Mouse (Mus musculus): ENCODE measurements at regions not wholly inside any gene's neighbourhood (a gene's known extent, or its start where the extent isn't known, plus 50 kb on each side); places are given as distances from the start of the nearest gene placed in this dataset.

DNA sequence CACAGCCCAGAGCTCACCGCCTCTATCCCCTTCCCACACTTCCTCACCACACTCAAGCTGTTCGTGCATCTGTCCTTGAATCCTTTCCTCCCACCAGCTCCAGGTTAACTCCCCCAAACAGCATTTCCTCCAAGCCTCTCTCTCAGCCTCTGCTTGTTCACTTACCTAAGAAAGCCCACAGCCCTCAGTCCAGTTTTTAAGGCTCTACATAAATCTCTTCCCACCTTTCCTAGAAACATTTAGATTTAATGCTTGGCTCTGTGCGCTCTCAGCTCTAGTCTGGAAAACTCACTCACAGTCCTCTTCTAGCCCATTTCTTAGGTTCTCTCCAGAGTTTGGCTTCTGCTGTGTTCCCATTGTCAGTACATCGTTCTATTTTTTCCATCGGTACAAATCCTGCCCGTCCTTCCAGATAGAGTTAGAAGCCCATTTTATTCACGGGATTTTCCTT is 242.9 kb upstream of the Adgrl2 start:
- intact Hi-C loops (cut with DNase I): loop anchor here (10.0 kb wide), 1 partner anchor 58 kb away; no protein-coding TSS in a partner anchor

DNA sequence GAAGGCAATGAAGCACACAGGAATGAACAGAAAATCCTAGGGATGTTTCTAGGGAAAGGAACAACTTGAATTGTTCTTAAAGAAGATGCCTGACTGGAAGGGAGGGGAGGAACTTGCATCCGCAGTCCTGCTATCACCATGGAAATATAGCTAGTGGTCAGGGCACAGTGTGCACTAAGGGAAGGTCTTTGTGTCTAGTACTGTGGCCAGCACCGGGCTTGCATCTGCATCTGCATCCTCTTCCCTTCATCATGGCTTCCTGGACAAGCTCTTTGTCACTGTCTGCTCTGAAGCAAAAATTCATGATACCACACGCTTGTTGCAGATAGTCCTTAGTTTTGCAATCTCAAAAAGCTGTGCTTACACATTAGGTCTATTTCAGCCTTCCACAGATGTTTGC is 241.0 kb upstream of the Adgrl2 start:
- intact Hi-C loops (cut with DNase I): loop anchor here (10.0 kb wide), 1 partner anchor 57 kb away; no protein-coding TSS in a partner anchor

DNA sequence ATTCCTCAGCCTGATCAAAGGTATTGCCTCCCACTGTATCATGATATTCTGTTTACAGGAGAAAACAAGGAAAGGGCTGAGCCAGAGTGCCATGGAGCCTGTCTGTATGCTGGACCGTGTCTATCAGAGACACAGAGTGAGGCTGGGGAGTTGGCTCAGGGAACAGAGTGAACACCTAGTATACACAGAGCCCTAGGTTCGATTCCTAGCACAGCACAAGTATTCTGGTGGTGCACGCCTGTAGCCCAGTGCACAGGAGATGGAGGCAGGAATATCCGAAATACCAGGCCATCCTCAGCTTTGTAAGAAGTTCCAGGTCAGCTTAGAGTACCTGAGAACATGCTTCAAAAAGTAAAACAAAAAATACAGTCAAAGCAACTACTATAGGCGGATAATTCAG is 237.2 kb upstream of the Adgrl2 start:
- intact Hi-C loops (cut with DNase I): no loop called here

DNA sequence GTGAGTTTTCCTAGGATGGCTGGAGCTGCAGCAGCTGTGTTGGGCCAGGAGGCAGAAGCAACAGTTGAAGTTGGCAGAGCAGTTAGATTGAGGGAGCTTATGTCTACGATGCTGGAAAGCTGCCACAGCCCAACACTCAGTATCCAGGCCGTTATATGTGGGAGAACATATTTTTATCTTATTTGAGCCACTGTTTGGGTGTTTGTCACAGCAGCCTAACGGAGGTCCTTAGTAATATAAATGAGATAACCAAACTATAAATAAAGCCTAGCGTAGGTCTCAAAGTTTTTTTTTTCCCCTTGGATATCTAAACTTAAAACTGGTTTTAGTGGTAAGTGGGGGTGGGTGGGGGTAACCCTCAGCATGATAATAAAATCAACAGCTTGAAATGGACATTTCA is 236.4 kb upstream of the Adgrl2 start:
- intact Hi-C loops (cut with DNase I): no loop called here

DNA sequence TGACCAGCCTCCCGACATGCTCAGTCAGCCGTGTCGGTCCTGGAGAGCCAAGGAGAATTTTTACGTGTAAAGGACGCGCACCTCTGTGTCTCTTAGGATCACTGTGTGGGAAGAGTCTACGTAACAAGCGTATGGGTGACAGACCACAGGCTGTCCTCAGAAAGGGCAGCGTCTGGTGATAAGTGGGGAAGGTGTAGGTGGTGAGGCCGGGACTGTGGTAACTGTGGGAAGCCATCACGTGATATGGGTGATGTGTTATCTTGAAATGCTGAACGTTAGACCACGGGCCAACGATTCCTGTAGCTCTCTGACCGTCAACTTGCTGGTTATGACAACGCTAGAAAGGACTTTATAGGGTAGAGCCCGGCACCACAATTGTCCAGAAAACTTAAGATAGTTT is 235.3 kb upstream of the Adgrl2 start:
- intact Hi-C loops (cut with DNase I): no loop called here

DNA sequence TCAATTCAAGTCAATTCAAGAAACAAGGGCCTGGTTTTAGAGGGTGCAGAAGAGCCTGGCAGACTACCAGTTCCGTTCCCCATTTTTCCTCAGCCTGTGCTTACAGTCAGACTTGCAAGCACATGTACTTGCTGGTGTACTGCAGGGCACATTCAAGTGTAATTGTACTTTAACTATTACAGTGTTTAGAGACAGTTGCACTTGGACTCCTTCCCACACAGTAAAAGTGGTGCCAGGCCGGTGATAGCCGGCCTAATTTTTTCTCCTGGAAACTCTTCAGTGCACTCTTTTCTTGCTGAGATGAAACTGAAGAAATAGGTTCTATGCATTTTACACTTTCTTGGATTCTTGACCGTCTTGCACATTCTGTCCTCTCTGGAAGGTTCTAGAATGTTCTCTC is 233.9 kb upstream of the Adgrl2 start:
- intact Hi-C loops (cut with DNase I): no loop called here

DNA sequence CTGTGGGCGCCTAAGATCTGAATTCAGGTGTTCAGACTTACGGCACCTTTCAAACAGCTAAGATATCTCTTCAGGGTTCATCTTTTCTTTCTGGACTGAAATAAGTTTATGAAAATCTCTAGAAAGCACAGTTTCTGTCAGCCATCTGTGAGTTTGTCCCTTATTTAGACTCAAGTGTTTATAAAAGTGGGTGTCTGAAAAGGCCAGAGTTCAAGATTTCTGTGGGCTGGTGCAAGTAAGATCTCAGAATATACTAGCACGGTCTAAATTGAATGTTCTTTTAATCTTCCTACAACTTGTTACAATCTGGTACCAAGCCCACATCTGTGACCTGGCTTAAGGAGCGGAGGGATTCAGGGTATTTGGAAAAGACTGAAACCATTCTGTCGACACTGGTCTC is 233.4 kb upstream of the Adgrl2 start:
- intact Hi-C loops (cut with DNase I): no loop called here

DNA sequence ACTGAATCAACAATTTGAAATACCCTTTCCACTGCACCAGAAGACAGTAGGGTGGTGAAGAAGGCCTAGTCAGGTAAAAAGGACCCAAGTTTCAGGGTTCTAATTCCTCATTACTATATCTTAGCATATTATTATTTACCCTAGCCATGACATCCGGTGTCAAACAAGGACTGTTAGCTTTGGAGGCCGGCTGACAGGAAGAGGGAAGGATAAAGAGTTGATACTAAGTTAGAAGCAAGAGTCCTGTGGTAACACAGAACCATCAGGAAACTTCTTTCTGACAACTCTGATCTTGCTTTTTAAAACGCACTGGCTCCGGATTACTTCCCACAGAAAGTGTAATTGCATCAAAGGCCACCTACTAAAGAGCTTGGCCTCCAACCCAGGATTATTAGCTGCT is 230.6 kb upstream of the Adgrl2 start:
- intact Hi-C loops (cut with DNase I): no loop called here

DNA sequence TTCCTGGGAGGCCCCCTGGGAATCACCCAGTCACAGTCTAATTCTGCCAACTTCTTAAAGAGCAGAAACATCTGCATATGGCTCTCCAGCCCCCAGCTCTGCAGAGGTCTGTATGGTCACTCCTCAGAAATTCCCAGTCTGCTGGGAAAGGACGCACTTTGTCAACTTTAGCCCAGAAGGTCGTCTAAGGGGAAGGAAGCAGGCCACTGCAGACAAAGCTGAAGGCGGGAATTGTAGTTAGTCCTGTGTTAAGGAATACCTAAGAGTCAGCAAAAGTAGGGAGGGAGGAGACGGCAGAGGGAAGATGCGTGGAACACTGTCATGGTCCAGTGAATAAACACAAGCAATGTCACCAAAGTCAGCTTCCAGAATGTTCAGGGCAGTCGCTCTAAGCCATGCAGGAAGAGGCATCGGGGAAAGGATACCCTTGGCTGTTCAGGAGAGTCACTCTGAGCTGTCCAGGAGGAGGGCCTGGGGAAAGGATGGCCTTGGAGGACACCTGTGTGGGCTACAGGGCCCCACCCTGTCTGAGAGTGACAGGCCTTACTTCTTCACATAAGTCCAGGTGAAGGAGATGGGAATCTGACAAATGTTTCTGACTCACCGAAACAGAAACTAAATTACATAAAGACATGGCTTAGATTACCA is 230.1 kb upstream of the Adgrl2 start:
- intact Hi-C loops (cut with DNase I): no loop called here

DNA sequence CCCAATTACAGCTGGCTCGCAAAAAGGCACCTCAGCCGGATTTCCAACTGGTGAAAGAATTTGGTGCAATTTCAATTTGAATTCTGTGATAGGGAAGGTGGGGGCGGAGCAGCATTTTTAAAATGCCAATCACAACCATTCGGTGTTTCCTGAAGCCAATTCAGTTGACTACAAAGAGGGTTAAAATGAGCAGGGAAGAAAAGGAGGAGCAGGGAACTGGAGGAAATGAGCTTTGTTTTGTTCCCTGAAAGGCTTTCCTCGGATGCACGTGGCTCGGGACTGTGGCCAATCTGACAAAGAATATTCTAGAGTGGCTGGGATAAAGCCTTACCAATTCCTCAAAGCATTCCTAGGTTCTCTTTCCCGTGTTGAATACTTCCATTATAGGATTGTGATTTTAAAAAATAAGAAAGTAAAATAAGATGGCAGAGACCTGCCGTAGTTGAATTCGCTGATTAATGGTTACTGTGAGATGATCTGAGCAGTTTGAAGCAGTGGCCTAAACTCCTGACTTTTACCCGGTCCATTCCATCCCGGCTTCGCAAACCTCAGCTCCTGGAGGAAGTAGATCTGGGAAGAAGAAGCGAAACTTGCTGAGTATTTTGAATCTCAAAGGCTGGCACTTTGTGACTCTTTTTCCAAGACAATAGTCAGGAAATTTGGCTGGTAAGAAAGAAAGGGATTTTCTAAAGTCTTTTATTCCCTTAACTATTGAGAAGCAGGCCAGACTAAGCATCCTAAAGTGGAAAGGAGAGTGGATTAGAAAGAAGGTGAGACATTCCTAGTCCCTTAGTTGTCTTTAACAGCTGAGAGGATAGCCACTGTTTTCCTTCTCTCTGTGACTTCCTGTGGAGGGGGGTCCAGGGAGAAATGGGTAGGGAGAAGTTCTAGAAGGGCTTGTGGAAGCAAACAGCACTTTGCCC is 229.3 kb upstream of the Adgrl2 start:
- intact Hi-C loops (cut with DNase I): loop anchor here (10.0 kb wide), 1 partner anchor 185 kb away; no protein-coding TSS in a partner anchor

DNA sequence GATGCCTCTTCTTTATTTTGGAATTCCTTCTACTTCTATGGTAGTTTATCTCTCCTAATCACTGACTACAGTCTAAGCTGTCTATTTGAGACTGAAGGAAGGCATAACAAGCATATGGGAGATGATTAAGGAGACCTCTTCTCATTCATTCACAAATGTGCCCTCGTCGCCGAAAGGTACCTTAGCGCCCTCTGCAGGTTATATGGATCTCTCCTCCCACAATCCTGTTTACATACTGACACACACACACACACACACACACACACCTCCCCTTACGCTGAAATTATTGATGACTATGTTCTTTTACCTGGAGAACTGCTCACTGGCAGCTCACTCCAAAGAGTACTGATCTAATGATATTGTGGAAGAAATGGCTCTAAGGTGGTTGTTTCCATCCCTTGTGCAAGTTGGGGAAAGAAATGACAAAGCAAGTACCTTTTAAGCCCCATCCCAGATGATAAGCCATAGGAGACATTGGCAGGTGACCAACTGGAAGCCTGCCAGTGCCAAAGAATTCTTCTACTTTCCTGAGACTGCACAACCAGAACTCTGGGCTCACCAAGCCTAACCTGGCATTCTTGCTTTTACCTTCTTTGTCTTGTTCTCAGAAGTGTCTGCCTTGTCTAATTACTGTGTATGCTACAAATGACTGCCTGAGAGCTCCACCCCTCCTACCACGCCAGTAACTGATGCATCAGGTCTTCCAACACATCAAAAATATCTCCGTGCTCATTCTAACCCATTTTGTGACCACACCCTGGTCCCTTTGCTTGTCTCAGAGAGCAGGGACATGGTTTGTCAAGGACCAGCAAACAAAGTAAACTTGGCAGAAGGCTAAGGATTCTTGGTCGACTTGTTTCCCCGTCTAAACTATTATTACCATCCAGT is 227.8 kb upstream of the Adgrl2 start:
- intact Hi-C loops (cut with DNase I): loop anchor here (10.0 kb wide), 1 partner anchor 183 kb away; no protein-coding TSS in a partner anchor

DNA sequence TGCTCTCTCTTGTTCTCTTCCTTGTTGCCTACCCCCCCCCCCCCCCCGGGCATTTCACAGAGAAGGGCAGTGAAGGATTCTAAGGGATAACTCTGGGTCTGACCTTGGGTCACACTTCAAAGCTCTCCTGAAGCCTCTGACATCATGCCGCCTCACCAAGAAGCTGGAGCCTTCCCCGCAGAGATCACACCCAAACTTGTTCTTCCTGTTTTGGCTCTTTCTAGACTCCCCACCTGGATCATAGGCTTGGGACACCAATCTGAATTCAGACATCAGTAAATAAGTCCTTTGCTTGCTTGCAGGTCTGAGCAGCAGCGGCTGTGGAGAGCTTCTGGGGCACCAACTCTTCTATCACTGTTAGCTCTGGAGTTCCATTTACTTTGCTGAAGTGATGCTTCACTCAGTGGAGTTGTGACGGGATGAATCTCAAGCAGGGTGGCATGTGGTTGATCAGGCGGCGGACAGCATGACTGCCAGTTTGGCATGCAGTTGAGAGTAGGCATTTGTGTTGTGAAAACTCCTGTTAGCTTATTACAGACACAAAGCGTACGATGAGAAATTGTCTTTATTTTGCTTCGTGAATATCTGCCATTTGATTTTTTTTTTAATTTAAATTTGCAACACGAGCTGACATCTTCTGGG is 226.5 kb upstream of the Adgrl2 start:
- intact Hi-C loops (cut with DNase I): loop anchor here (10.0 kb wide), 1 partner anchor 182 kb away; no protein-coding TSS in a partner anchor

DNA sequence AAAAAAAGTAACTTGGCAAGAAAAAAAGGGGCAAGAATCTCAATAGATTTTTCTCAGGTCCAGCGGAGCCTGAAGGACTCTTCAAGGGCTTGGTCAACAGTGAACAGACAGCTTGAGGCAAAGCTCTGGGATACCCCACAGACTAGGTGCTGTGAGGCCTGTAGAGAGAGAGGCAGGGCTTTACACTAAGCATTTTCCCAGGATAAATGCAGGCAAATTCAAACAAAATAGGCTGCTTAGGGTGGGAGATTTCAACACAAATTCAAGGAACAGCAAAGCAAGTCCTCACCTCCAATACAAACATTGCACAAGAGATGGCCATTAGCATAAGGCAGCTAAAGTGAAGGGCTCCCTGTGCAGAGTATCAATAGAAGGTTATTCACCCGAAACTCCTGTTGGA is 225.3 kb upstream of the Adgrl2 start:
- intact Hi-C loops (cut with DNase I): loop anchor here (10.0 kb wide), 1 partner anchor 181 kb away; no protein-coding TSS in a partner anchor

DNA sequence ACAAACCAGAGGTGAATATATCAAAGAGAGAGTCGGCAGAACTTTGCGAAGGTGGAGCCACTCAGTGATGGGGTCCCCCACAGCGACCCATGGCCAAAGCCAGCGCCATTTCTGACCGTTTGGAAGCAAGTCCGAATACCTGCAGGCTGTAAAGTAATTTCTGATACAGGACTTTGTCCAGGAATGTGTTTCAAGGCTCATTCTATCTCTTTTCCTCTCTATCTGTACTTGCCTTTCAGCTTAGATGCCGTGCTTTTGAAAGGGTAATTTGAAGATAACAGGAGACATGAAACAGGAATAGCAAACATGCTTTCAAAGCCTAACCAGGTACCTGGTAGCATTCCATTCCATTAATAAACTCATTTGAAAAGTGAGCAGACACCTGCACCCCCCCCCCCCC is 221.6 kb upstream of the Adgrl2 start:
- intact Hi-C loops (cut with DNase I): loop anchor here (10.0 kb wide), 1 partner anchor 177 kb away; no protein-coding TSS in a partner anchor

DNA sequence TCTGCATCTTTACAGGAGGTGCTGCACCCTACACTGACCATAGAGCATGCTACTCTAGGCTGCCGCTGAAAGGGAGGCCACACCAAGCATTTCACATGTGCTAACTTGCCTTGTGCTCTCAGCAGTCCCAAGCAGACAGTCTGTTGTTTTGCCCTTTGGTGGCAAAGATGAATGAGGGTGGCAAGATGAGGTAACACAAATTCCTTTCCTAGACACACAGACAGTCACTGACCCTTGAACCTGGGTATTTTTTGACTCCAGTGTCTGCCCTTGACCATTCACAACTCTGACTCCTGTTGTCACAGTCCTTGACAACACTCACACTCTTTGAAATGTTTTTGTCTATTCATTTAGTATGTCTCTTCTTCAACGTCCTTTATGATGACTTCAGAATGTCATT is 218.9 kb upstream of the Adgrl2 start:
- intact Hi-C loops (cut with DNase I): no loop called here

DNA sequence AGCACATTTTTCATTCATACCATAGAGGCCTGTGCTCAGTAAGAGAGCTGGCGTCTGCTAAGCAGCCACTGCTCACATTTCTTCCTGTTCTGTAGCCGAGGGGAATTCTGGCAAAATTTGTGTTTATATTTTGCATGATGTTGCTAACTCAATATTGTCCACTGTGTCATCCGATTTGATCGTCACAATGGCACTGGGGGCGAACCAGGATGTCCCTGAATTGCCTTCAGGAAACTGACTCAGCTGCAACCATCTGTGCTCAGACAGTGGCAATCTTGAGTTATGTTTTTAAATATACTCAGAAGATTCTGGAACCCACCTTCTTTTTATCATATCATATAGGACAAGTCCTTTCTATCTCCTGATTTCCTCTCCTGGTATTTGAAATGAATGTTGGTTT is 213.1 kb upstream of the Adgrl2 start:
- intact Hi-C loops (cut with DNase I): no loop called here

DNA sequence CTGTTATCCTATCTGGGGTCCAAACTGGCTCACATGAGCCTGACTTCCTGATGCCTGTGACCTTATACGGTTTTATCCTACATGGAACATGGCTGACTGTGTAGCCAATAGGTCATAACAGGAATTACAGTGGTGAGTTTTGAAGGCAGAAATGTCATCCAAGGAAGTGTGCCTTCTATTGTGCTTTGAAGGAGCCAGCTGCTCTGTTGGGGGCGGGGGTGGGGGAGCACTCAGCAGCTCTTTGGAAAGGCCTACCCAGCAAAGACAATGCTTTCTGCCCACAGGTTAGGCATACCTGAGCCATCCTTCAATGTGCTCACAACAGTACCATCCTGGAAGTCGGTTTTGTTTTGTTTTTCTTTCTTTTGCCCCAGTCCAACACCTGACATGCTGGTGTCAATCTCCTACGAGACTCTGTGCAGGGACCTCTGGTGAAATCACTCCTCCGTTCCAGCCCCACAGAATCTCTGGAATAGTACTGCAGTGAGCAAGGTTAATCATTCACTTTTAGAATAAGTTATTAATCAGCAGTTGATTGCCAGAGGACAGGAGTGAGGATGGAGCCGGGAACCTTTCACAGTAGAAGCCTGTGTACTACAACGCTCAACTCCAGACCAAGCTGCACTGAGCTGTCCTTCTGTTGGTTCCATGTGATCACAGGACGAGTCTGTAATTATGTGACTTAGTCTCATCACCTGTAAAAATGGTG is 206.3 kb upstream of the Adgrl2 start:
- intact Hi-C loops (cut with DNase I): no loop called here

DNA sequence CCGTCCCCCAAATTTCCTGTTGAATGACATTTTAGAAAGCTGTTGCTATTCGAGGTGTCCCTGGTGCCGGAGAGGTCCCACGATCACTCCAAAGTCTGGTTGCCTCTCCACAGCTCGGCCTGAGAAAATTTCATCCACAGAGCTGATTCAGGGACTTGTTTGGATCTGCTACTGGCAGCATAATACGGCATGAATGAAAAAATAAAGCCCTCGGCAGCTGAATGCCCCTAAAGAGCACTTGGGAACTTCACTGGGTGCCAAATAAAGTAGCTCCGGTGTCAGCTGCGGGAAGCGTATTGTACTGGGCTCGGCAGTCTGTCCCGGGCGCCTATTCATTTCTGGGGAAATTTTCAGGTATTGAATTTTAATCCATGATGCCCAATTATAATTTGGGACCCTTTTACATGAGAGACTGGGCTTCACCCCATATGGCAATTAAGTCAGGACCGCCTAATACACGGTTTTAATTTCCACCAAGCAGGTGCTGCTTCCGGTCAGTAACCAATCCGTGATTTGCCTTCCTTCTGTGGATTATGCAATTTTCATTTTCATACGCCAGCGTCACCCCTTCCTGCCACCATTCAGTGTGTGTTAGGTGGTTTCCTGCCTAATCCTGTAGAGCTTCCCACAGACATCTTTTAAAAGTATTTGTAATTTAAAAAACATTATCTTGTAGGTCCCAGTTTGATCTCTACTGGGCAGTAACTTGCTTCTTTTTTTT is 200.7 kb upstream of the Adgrl2 start:
- intact Hi-C loops (cut with DNase I): no loop called here

DNA sequence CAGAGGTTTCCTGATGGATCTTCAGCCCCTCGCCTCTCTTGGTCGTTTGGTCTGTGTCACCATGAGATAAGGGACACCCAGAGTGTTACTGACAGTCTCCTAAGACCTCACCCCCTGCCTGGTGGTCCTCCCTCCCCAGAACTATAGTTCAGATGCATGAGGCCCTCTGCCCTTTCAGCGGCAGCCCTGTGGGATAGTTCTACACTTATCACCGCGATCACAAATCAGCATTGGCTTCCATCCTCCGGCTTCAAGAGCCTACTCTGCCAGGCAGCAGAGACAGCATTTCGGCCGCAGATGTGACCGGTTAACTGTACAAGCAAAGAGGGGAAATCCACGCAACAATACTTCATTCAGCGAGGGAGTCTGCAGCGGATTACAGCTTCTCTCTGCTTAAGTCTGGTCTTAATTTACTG is 193.8 kb upstream of the Adgrl2 start:
- intact Hi-C loops (cut with DNase I): no loop called here
